Mouse (Mus musculus) liver, postnatal 0 days (tissue): ENCODE results near the gene Tcf7.

Experiments used
- CTCF ChIP-seq: sonication (generic); IDR thresholded peaks from 2 replicates; pipeline ENCODE4 v1.5.1; 2016; ENCODE audit warnings: antibody characterized with exemption, low read depth
- EP300 ChIP-seq: IDR thresholded peaks from 2 replicates; pipeline ENCODE4 v1.6.1; 2016; ENCODE audit warnings: antibody characterized with exemption, low read depth, mild to moderate bottlenecking

DNA sequence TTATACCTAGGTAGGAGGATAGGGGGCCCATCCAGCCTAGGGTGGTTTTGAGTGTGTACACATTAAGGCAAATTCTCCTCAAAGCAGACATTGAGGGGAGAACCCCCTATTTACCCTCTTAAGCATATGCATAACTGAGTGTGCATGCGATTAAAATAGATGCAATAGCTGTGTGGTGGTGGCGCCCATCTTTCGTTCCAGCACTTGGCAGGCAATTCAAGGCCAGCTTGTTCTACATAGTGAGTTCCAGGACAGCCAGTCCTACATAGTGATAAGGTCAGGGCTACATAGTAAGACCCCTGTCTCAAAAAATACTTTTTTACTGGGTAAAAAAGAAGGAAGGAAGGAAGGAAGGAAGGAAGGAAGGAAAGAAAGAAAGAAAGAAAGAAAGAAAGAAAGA, 19.9 kb upstream of the Tcf7 start:
- TF ChIP-seq CTCF, result no peak
- no peak for TF ChIP-seq EP300
